Comparison of ENCODE assay signal across 26 mouse cellular contexts in the genomic region with DNA sequence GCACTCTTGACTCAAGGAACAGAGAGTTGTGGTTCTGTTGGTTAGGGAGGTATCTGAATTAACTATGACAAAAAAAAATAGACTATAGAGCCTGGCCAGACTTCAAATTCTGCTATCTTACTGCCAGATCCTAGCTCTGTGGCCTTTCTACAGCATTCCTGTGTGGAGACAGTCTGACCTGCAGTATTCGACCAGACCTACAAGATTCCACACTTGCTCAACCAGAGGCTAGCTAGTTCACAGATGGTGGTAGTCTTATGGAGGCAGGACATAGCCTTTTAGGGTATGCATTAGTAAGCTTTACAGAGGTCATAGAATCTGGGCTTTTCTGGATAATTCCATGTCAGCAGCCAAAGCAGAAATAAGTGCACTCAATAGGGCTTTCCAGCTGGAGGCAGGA. TPM values are rescaled to one million over a fixed set of nuclear protein-coding genes. Genes with fewer than 3 reads are reported as not detected.
"Had no signal": no experiment of that assay in that cellular context is flagged by ENCODE, and none has a peak within 500 bp of the region (broad histone marks: within the 10 kb centered on the region; RNA-seq: fewer than 3 reads in every experiment).

No protein-coding gene starts in this region.

- H3K9ac ChIP-seq: lung, embryonic 14.5 days; midbrain, embryonic 12.5 days; neural tube, embryonic 13.5 days; neural tube, embryonic 15.5 days had no signal

- DNase-seq: lung, embryonic 14.5 days; lung, postnatal 10 days; lung, postnatal 4 days; midbrain, embryonic 14.5 days; retina, postnatal 1 day; right cerebral cortex, adult 18-20 months; right cerebral cortex, postnatal 25 days; right cerebral cortex, postnatal 4 days; spleen, adult 18-20 months; thymus, adult 18-20 months; thymus, postnatal 14 days; thymus, postnatal 36 days had no signal

- H3K27ac ChIP-seq: midbrain, embryonic 10.5 days; midbrain, embryonic 12.5 days; neural tube, embryonic 13.5 days; neural tube, embryonic 15.5 days had no signal

- H3K4me3 ChIP-seq: midbrain, embryonic 10.5 days; midbrain, embryonic 12.5 days; myocyte; neural tube, embryonic 13.5 days; neural tube, embryonic 15.5 days had no signal

- H3K4me2 ChIP-seq: lung, embryonic 14.5 days; midbrain, embryonic 12.5 days; neural tube, embryonic 13.5 days; neural tube, embryonic 15.5 days had no signal

- H3K36me3 ChIP-seq: midbrain, embryonic 10.5 days; midbrain, embryonic 12.5 days; neural tube, embryonic 13.5 days; neural tube, embryonic 15.5 days had no signal

- H3K27me3 ChIP-seq: midbrain, embryonic 12.5 days; neural tube, embryonic 13.5 days; neural tube, embryonic 15.5 days had no signal

- ATAC-seq: midbrain, embryonic 16.5 days had no signal

- H3K4me1 ChIP-seq: midbrain, embryonic 10.5 days; midbrain, embryonic 12.5 days; neural tube, embryonic 13.5 days; neural tube, embryonic 15.5 days had no signal

- H3K9me3 ChIP-seq: midbrain, embryonic 10.5 days; midbrain, embryonic 12.5 days; neural tube, embryonic 13.5 days; neural tube, embryonic 15.5 days had no signal

RNA-seq across cellular contexts. Expression of a gene that starts 4.6 kb away (rescaled TPM):
- total RNA-seq: megakaryocyte, adult 5-6 weeks; megakaryocyte-erythroid progenitor cell, adult 5-6 weeks had no signal
- polyA plus RNA-seq: lung, embryonic 14.5 days; lung, embryonic 16.5 days; midbrain, embryonic 10.5 days; midbrain, embryonic 12.5 days; midbrain, embryonic 14.5 days; midbrain, embryonic 16.5 days; myocyte; neural tube, embryonic 11.5 days; neural tube, embryonic 13.5 days; neural tube, embryonic 15.5 days; small intestine, adult 2 months; stomach, embryonic 14.5 days; stomach, embryonic 16.5 days; thymus, postnatal 0 days had no signal
